Mouse (Mus musculus) midbrain, embryonic 11.5 days (tissue): Measurements from ENCODE around the gene Tspyl2. TPM values are rescaled to one million over a fixed set of nuclear protein-coding genes. Genes with fewer than 3 reads are reported as not detected.

ENCODE experiments used
- ATAC-seq: fragments of 200-750 bp; cut with Nextera tagmentation; 2 replicates; pipeline ENCODE4 v1.8.0; 2017; ENCODE audit warnings: moderate TSS enrichment, moderate library complexity; ENCODE audit not compliant: low FRiP score
- DNase-seq: peaks from one replicate; pipeline ENCODE4 v3.0.0; 2015; ENCODE audit warnings: low spot score; ENCODE audit errors: missing footprints
- H3K27ac ChIP-seq: fragments of 300-500 bp; sonication (generic); 2 replicates; pipeline ENCODE4 v1.5.1; 2014; ENCODE audit warnings: low read depth, low read length
- H3K27me3 ChIP-seq: fragments of 300-500 bp; sonication (generic); 2 replicates; pipeline ENCODE4 v1.6.1; 2014; ENCODE audit warnings: mild to moderate bottlenecking, low read length, moderate library complexity, mixed read lengths; ENCODE audit not compliant: control insufficient read depth, insufficient read depth
- H3K36me3 ChIP-seq: fragments of 300-500 bp; sonication (generic); 2 replicates; pipeline ENCODE4 v1.6.1; 2014; ENCODE audit warnings: mild to moderate bottlenecking, low read length, moderate library complexity, mixed read lengths; ENCODE audit not compliant: control insufficient read depth, insufficient read depth
- H3K4me1 ChIP-seq: fragments of 300-500 bp; sonication (generic); 2 replicates; pipeline ENCODE4 v1.6.1; 2014; ENCODE audit warnings: low read length; ENCODE audit not compliant: control insufficient read depth, insufficient read depth
- H3K4me2 ChIP-seq: fragments of 300-500 bp; sonication (generic); 2 replicates; pipeline ENCODE4 v1.6.1; 2014; ENCODE audit warnings: mild to moderate bottlenecking, moderate library complexity
- H3K4me3 ChIP-seq: fragments of 300-500 bp; sonication (generic); 2 replicates; pipeline ENCODE4 v1.5.1; 2014; ENCODE audit warnings: low read depth, low read length
- H3K9ac ChIP-seq: fragments of 300-500 bp; sonication (generic); 2 replicates; pipeline ENCODE4 v1.6.1; 2014; ENCODE audit warnings: low read length
- H3K9me3 ChIP-seq: fragments of 300-500 bp; sonication (generic); 2 replicates; pipeline ENCODE4 v1.6.1; 2016; ENCODE audit warnings: low read length; ENCODE audit not compliant: control insufficient read depth
- WGBS: fragments of 180-500 bp; shearing (Covaris S2); extraction: QIAGEN DNeasy Blood & Tissue Kit; methylation state at CpG from one replicate; pipeline ENCODE4 v1.1.7; 2014; 5-methylcytosine and 5-hydroxymethylcytosine counted together
- polyA plus RNA-seq: library from polyadenylated mRNA; unstranded; fragments of >200 nt; fragmentation: Nextera tagmentation; extraction: Ambion mirVana; gene quantifications from 2 replicates; pipeline ENCODE4 v1.2.1, GENCODE M21; 2014

Tspyl2 gene
- 29.6 and 30.1 TPM in 2 replicates for polyA plus RNA-seq

DNA sequence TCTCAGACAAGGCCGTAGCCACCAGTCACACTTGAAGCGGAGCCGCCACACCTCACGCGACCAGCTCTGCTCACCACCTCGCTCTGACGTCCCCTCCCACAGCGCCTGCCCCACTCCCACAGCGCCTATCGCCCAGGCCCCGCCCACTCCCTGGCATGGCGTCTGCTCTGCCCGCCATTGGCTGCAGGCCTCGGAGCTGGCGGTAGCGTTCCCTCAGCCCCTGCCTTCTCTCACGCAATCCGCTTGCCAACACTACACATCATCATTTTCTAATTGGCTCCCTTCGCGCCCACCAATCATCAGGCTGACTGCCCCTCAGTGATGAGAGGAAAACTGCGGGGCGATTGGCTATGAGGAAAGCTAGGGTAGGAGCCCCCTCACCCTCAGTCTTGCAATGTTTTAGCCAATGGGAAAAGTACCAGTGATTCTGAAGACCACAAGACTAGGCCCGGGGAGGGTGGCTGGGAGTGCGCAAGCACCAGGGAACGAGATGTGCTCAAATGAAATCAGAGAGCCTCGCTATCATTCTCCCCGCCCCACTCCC, at the start of gene Tspyl2:
TSS of gene Tspyl2 (minus strand) at position 68 of the 544 bp plus-strand sequence.
- Histone ChIP-seq H3K9me3 (no peaks in the 10 kb centered on the region), H3K27me3 (peaks cover 65% of the 10 kb centered on the region), H3K36me3 (no peaks in the 10 kb centered on the region; the same call in 1 of the 2 replicates), H3K27ac (peak within 1 kb of the TSS; percentile 61), H3K4me1 (peaks cover 5% of the 10 kb centered on the region), H3K4me3 (peak within 1 kb of the TSS; percentile 62), H3K9ac (peak within 1 kb of the TSS; percentile 73), H3K4me2 (peak within 1 kb of the TSS; percentile 51)
- DNase-seq (peak; percentile 95), ATAC-seq (peak; percentile 98)
- 13% methylated on average over 24 of the region's 27 CpGs for WGBS

DNA sequence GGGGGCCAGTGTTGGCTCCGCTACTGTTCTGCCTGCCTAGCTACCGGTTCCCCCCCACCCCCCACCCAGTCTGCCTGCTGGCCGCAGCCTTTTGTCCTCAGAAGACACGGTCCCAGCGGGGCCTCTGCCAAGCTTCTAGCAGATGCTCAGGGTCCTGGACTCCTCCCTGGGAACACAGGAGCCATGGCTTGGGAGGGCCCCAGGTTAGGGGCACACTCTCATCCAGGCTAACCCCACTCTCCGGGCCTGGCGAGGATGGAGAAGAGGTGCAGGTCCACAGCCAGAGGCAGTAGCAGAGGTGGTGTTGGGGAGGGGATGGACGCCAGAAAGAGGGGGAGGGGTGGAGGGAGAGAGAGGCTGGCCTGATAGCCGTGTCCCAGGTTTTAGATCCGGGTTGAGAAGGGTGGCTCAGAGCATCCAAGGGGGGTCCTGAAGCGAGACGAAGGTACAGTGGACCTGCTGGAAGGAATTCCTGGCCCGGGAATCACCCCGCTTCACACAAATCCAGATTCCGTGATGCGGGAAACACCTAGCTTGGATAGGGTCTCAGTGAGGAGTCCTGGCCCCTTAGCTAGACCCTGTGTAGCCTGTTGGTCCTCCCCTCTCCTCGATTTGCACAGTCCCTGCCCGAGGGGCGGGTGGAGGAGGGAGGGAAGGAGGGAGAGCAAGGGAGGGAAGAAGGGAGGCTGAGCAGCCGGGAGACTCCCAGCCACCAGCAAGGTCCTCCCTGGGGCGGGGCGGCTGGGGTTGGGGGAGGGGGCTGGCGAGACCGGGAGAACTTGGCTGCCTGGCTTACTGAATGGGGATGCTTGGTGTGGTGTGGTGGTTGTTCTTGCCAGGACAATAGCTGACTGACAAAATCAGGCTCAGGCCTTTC, 26.4 kb upstream of the Tspyl2 start, which contains the start of gene Gpr173:
TSS of gene Gpr173 (minus strand) at position 308 of the 877 bp plus-strand sequence.
- ATAC-seq (peak; percentile 98), DNase-seq (peak; percentile 95)
- Histone ChIP-seq H3K4me3 (peak within 1 kb of the TSS; percentile 58), H3K36me3 (no peaks in the 10 kb centered on the region), H3K4me2 (peak within 1 kb of the TSS; percentile 53), H3K9ac (peak within 1 kb of the TSS; percentile 74), H3K4me1 (peaks cover 2% of the 10 kb centered on the region; the same call in 1 of the 2 replicates), H3K9me3 (no peaks in the 10 kb centered on the region), H3K27me3 (peaks cover 50% of the 10 kb centered on the region), H3K27ac (peak within 1 kb of the TSS; percentile 28)
- 15% methylated on average over 21 of the region's 24 CpGs for WGBS

DNA sequence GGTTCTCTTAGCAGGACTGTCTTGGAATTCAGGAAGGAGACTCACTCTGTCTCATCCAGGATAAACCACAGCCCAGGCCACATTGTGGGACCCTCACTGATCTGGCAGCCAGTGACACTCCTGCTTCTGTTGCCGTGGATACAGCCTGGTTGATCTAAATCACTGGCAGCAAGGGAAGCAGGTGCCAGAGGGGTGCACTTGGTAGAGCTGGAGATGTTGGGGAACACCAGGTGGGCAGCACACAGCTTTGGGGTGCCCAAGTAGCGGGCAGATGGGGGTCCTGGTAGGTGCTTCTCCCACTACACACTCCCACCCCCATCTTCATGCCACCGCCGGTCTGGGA, 25.8 kb upstream of the Tspyl2 start:
- Histone ChIP-seq H3K27me3 (peaks cover 49% of the 10 kb centered on the region), H3K9me3 (no peaks in the 10 kb centered on the region), H3K27ac (peak overlapping the region; percentile 28; the same call in 1 of the 2 replicates), H3K4me3 (peak overlapping the region; percentile 58), H3K36me3 (no peaks in the 10 kb centered on the region), H3K4me1 (peaks cover 2% of the 10 kb centered on the region; the same call in 1 of the 2 replicates), H3K4me2 (peak overlapping the region; percentile 53), H3K9ac (peak overlapping the region; percentile 74)
- WGBS = 26% methylated on average over 3 of the region's 4 CpGs
- DNase-seq = no peak
- peak; percentile 57 for ATAC-seq

DNA sequence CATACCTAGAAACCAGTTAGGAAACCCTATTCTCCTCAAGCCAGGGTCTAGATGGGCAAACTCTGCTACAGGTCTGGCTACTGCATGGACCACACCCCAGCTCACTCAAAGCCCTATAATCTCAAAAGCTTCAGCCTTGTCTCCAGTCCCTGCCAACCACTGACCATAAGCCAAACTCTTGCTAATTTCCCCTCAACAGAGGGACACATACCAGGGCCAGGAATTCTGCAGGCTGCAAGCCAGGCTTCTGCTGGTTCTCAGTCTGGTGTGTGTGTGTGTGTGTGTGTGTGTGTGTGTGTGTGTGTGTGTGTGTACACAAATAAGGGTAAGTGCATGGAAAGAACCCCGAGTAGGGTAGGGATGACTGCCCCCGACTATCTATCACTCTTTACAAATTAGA, 24.2 kb upstream of the Tspyl2 start:
- peak overlapping the region; percentile 53; the same call in 1 of the 2 replicates for H3K4me2 ChIP-seq
- WGBS = 48% methylated on average over 2 of the region's 2 CpGs

DNA sequence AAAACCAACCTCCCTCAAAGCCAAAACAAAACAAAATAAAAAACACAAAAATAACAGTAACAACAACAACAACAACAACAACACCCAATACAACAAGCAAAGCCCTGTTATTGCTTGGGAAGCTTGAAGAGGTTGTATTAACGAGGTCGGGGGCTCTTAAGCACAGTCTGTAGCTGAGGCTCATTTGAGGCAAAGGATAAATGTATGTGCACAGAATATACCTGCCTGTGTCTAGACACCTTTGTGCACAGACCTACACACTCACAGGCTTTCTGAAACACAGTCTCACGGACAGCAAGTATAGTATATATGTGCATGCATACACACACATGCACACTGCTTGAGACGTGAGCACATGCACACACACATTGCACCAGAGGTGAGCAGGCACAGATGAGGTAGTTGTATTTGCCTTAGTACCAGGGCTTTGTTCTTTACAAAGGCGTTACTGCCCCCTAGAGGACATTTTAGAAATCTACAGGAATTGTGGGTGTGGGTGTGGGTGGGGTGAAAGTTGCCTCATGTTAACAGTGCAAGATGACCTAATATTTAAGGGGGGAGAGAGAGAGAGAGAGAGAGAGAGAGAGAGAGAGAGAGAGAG, 10.4 kb upstream of the Tspyl2 start:
- ATAC-seq (peak; percentile 78), DNase-seq (peak; percentile 87)
- peaks cover 30% of the 10 kb centered on the region for H3K27me3 ChIP-seq
- no peak overlapping the region for H3K4me3 ChIP-seq
- no peak overlapping the region for H3K27ac ChIP-seq
- H3K9ac ChIP-seq = no peak overlapping the region
- H3K4me2 ChIP-seq = no peak overlapping the region
- H3K4me1 ChIP-seq = no peaks in the 10 kb centered on the region
- no peaks in the 10 kb centered on the region for H3K9me3 ChIP-seq
- 27% methylated on average over 5 of the region's 5 CpGs for WGBS
- H3K36me3 ChIP-seq = no peaks in the 10 kb centered on the region

More for the DNA sequence above, 24.2 kb upstream of the Tspyl2 start:
- no peak overlapping the region for H3K4me3 ChIP-seq
- ATAC-seq (no peak), DNase-seq (no peak)
- H3K4me1 ChIP-seq = peaks cover 2% of the 10 kb centered on the region; the same call in 1 of the 2 replicates
- H3K9me3 ChIP-seq = no peaks in the 10 kb centered on the region
- H3K27ac ChIP-seq = no peak overlapping the region
- H3K9ac ChIP-seq = no peak overlapping the region
- no peaks in the 10 kb centered on the region for H3K36me3 ChIP-seq
- peaks cover 45% of the 10 kb centered on the region for H3K27me3 ChIP-seq

DNA sequence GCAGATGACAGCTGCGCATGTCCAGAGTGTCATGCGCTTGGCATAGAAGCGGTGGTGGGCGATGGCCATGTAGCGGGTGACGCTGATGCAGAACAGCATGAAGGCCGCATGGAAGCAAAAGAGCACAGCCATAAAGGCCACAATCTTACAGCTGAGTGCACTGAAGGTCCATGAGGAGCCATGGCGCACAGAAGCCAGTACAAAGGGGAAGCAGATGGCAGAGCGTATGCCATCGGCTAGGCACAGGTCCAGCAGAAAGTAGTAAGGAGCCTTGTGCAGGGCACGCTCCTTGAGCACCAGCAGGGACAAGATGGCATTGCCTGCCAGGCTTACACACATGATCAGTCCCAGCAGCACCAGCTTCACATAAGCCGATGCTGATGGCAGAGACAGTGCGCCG, 4.8 kb upstream of the Tspyl2 start:
- H3K4me2 ChIP-seq = no peak overlapping the region
- no peaks in the 10 kb centered on the region for H3K36me3 ChIP-seq
- no peaks in the 10 kb centered on the region for H3K4me1 ChIP-seq
- H3K4me3 ChIP-seq = no peak overlapping the region
- H3K9ac ChIP-seq = no peak overlapping the region
- H3K27me3 ChIP-seq = peaks cover 55% of the 10 kb centered on the region
- no peak overlapping the region for H3K27ac ChIP-seq
- no peaks in the 10 kb centered on the region for H3K9me3 ChIP-seq
- WGBS = 94% methylated on average over 14 of the region's 14 CpGs
- DNase-seq (no peak), ATAC-seq (no peak)

DNA sequence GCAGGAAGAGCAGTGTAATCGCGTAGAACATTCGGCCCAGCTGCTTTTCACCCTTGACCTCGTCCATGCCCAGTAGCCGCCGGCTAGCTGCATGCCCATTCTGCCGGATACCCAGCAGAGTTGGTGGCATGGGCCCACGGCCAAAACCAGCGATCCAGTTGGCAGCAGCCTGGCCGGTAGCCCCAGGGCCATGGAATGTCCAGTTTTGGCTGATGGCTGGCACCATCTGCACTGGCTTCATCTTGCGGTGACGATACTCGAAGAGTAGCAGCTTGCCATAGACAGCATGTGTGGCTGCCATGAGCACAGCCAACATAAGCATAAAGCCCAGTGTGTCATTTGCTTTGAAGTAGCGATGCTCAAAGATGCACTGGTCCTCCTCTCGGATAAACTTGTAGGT, 4.4 kb upstream of the Tspyl2 start:
- H3K4me2 ChIP-seq = no peak overlapping the region
- H3K4me3 ChIP-seq = no peak overlapping the region
- no peak for ATAC-seq
- no peaks in the 10 kb centered on the region for H3K4me1 ChIP-seq
- 91% methylated on average over 15 of the region's 15 CpGs for WGBS
- H3K9me3 ChIP-seq = no peaks in the 10 kb centered on the region
- no peaks in the 10 kb centered on the region for H3K36me3 ChIP-seq
- H3K27me3 ChIP-seq = peaks cover 58% of the 10 kb centered on the region
- H3K27ac ChIP-seq = no peak overlapping the region
- H3K9ac ChIP-seq = no peak overlapping the region
- DNase-seq = no peak

DNA sequence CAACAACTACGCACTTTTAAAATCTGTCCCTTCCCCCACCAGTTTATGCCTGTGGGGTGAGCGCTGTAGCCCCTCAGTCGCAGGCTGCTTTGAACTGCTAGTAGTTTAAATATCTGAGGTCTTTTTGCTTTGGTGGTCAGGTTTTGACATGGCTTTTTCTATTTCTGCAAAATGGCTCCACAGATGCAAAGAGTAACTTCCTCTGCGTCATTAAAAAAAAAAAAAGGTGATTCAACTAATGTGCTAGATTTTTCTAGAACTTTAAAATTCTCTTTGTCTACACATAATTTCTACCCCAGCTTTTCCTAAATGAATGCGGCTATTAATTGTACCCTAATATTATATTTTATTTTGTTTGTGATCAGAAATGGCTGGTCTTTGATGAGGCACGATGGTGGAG, 678 bp upstream of the Tspyl2 start:
- Histone ChIP-seq H3K9me3 (no peaks in the 10 kb centered on the region), H3K9ac (peak overlapping the region; percentile 39; the same call in 1 of the 2 replicates), H3K27ac (peak overlapping the region; percentile 61), H3K4me2 (peak overlapping the region; percentile 39), H3K4me1 (peaks cover 1% of the 10 kb centered on the region; the same call in 1 of the 2 replicates), H3K36me3 (no peaks in the 10 kb centered on the region; the same call in 1 of the 2 replicates), H3K27me3 (peaks cover 65% of the 10 kb centered on the region), H3K4me3 (peak overlapping the region; percentile 62; the same call in 1 of the 2 replicates)
- DNase-seq (no peak), ATAC-seq (no peak)
- WGBS = 47% methylated on average over 6 of the region's 6 CpGs
